Mouse (Mus musculus): ENCODE results near the gene Olfr1419. TPM values are rescaled to one million over a fixed set of nuclear protein-coding genes. Genes with fewer than 3 reads are reported as not detected.
"Not testable (repeated sequence)": the region's sequence is repeated elsewhere in the genome, so short reads cannot be mapped to it uniquely, and the experiment has no call there.

Olfr1419 gene
- not detected in 2 replicates for polyA plus RNA-seq (2012; rRNA removed)

DNA sequence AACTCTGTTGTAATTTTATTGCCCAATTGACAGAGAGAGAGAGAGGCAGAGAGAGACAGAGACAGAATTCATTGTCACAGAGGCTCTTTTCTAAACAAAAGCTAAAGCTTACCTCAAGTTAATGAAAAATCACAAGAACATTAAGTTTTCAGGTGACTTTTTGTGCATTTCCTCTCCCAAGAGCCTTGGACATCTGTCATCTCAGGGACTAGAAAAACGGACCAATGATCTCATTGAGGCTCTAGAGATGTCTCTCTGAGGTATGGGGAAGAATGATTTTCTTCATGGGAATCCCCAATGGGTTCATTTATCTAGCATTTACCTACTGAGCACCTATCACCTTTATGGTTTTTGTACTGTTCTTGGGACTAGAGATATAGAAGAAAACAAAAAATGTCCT, at the start of gene Olfr1419:
TSS of gene Olfr1419 (minus strand) at position 101 of the 400 bp plus-strand sequence.
- 23% methylated on average over 1 of the region's 1 CpGs for WGBS

GRCm38 (mm10) chr19:11922515-11922914, 47.6 kb upstream of the Olfr1419 start:
- not testable (repeated sequence) for DNase-seq (ENCODE audit: low read depth, low spot score)
- WGBS: 95% methylated on average over 2 of the region's 2 CpGs

More for the DNA sequence above, at the start of gene Olfr1419:
- no peak for DNase-seq (ENCODE audit: low read depth, low spot score)

- WGBS: 91% methylated on average over 1 of the region's 1 CpGs
- no peak for DNase-seq (ENCODE audit: low read depth, low spot score)
Measured at GRCm38 (mm10) chr19:11922068-11922467, 47.2 kb upstream of the Olfr1419 start.

DNA sequence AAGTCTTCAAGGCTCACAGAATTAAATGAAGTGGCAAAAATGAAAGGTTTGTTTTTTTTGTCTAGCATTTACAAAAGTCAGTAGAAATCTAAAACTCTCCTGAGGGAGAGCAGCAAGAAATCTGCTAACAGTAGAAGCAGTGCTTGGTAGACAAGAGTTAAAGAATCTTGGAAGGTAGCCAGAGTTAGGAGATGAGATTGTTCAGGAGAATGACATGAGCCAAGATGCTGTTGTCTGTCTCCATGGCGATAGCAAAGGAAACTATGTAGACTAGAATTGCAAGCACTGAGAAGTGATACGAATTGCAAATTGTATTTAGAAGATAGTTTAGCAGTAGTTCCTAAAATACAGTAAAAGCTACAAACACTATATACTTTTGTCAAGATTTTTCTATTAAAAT, 40.9 kb upstream of the Olfr1419 start:
- 11% methylated on average over 2 of the region's 2 CpGs for WGBS
- DNase-seq (ENCODE audit: low read depth, low spot score): no peak

DNA sequence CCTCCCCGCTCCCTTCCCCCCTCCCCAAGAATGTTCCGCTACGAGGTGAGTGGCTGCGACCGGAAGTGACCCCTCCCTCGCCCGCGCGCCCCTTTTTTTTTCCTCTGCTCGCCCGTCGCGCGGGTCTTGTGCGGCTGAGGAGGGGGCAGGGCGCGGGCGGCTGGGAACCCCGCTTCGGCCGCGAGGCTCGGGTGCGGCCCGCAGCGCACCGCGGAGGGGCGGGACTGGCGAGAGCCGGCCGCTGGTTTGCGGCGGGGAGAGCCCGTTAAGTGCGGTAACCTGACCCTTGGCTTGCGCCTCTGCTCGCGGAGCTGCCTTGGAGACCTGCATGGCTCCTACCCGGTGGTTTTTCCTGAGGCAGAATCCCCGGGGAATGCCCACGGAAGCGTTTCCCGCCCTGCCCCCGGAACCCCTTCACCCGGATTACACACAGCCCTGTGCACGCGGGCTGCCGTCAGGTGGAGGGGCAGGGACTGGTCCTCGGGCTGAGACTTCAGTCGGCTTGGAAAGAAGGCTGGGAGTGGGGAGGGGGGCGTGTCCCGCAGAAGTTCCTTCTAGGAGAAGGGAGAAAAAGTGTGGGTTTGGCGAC, 37.7 kb upstream of the Olfr1419 start:
- no peak for DNase-seq (ENCODE audit: low read depth, low spot score)

GRCm38 (mm10) chr19:11912037-11912532, 37.2 kb upstream of the Olfr1419 start, which contains the start of gene Patl1:
Gene Patl1 (plus strand): TSS chr19:11912399.
- WGBS: 1% methylated on average over 51 of the region's 53 CpGs
- DNase-seq (ENCODE audit: low read depth, low spot score): peak; percentile 92

More for the DNA sequence above, 37.7 kb upstream of the Olfr1419 start:
- WGBS: under 1% methylated on average over 49 of the region's 54 CpGs

DNA sequence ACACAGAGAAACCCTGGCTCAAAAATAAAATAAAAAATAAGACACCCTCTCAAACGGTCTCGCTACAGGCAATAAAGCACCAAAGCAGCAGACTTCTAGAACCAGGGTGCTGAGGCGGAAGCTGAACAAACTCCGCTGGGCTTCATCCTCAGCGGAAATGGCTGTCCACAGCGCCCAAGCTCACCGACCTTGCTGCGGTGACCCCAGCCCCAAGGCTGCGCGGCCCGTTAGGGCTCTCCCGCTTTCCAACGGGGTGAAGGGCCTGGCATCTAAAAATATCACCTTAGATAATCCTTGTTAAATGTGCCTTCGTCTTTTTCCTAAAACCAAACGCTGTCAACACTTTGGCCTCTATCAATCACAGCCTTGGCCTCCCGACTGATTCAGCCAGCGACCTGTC, 36.7 kb upstream of the Olfr1419 start:
- WGBS: 3% methylated on average over 17 of the region's 17 CpGs
- DNase-seq (ENCODE audit: low read depth, low spot score): no peak

DNA sequence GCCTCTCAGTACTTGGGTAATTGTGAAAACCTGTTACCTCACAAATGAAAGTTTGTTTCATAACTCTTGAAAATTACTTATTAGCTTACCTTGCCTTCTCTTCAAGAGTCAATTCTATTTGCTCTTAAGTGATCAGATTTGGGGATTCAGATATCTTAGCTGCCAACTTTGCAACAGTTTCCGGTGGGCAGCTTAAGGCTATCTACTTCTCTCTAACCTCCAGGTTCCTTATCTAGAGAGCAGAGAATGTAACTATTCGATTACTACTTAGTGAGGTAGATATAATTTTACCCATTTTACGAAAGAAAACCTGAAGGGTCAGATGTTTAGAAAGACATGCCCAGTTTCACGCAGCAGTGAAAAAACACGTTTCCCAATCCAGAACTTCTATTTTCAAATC, 36.1 kb upstream of the Olfr1419 start:
- no peak for DNase-seq (ENCODE audit: low read depth, low spot score)
- WGBS: 87% methylated on average over 5 of the region's 5 CpGs

- 13% methylated on average over 1 of the region's 1 CpGs for WGBS
- no peak for DNase-seq (ENCODE audit: low read depth, low spot score)
Measured at GRCm38 (mm10) chr19:11886265-11886664, 11.4 kb upstream of the Olfr1419 start, which contains the start of gene Olfr1420. Gene Olfr1420 (plus strand): TSS chr19:11886565.

DNA sequence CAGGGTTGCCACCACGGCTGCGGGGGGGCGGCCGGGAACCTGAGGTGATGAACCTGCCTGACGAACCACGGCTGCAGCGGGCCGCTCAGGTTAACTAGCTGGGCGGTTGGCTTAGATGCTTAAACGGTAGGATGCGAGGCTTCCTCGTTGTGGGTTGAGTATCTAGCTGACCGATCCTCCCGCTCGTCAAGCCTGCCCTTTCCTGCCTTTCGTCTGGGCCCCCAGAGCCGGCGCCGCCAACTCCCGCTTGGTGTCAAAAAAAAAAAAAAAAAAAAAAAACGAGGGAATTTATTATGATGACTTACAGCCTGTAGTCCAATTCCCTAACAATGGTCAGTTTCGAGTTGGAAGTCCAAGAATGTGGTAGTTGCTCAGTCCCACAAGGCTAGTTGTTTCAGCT, 3.5 kb upstream of the Olfr1419 start:
- 55% methylated on average over 22 of the region's 22 CpGs for WGBS
- not testable (repeated sequence) for DNase-seq (ENCODE audit: low read depth, low spot score)

DNA sequence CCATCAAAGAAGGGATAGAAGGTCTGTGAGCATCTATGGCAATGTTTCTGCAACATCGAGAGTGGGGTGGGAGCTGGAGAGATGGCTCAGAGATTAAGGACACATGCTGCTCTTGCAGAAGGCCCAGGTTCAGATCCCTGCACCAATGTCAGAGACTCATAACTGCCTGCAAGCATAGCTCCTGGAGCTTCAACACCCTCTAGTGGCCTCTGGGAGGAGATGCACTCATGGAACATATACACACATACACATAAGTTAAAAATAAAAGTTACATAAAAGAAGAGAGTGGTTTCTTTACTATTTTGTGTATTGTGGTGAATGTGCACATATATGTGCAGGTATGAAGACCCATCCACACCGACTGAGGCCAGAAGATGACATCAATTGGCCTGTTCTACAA, 7.1 kb downstream of the Olfr1419 start:
- 83% methylated on average over 2 of the region's 2 CpGs for WGBS
- no peak for DNase-seq (ENCODE audit: low read depth, low spot score)

- WGBS: 98% methylated on average over 1 of the region's 1 CpGs
- no peak for DNase-seq (ENCODE audit: low read depth, low spot score)
Measured at GRCm38 (mm10) chr19:11860966-11861365, 13.9 kb downstream of the Olfr1419 start, which contains the start of gene Olfr1418. Gene Olfr1418 (minus strand): TSS chr19:11861066.

DNA sequence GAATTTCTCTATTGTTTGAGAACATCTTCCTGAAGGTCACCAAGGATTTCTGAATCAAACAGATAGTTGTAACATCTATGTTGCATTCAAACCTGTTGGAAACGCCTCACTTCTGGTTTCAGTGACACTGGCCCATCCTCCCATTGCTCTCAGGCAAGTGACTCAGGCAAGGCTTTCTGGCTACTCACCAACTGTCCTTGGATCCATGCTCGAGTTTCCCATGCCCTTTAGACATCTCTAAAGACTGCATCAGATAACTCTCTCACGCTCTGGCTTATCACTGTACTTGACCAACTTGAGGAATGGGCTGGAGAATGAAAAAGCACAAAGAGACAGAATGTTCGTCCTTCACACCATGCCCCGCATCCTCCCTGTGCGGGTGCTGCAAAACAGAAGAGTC, 18.4 kb downstream of the Olfr1419 start:
- WGBS: 65% methylated on average over 6 of the region's 6 CpGs

GRCm38 (mm10) chr19:11854821-11855220, 20.1 kb downstream of the Olfr1419 start:
- no peak for DNase-seq (ENCODE audit: low read depth, low spot score)
- 88% methylated on average over 2 of the region's 2 CpGs for WGBS

More for the DNA sequence above, 18.4 kb downstream of the Olfr1419 start:
- DNase-seq (ENCODE audit: low read depth, low spot score): no peak

DNA sequence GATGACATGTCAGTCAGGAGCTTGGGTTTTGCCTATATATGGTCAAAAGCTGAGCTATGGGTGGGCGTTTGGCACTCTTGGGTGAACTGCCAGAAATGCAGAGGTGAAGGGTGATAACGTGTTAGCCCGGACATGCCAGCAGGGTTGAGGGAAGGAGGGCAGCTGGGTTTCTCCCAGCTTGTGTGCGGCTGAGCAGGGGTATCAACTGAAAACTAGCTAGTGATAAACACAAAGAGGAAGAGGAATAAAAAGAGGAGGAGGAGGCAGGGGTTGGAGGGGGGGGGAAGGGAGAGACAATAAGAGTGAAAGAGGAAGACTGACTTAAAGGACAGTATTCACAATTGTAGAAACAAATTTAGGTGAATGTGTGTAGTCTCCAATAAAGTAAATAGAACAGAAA, 22.3 kb downstream of the Olfr1419 start:
- 56% methylated on average over 4 of the region's 4 CpGs for WGBS
- no peak for DNase-seq (ENCODE audit: low read depth, low spot score)

DNA sequence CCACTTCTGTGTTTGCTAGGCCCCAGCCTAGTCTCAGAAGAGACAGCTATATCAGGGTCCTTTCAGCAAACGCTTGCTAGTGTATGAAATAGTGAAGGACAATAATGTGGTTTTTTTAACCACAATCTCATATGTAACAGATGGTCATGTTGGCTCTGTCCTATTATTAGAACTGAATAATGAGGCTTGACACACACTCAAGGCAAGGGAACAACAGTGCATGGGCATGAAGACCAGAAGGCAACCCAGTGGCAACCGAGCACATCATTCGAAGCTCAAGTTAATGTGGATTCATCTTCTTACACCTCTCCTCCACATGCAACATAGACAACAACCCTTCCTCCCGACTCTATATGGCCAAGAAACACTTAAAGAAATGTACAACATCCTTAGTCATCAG, 28.6 kb downstream of the Olfr1419 start:
- WGBS: 85% methylated on average over 4 of the region's 4 CpGs
- no peak for DNase-seq (ENCODE audit: low read depth, low spot score)

DNA sequence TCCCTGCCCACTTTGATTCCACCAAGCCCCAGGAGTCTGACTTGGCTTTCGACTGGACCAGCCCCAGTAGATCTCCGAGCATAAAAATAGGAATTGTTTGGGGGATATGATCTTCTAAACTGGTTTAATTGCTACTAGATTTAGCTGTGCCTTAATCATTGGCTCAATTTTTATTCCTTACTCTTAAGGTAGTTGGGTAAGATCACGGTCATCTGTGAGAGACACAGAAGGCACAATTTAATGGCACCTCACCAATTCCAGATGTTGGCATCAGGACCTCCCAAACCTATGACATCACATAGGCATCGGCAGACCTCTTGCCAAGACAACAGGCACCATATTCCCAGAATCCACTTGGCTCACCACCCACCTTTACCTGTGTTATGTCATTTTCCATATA, 35.8 kb downstream of the Olfr1419 start, which contains the start of gene Olfr1417:
TSS of gene Olfr1417 (minus strand) at position 101 of the 400 bp plus-strand sequence.
- no peak for DNase-seq (ENCODE audit: low read depth, low spot score)
- WGBS: 86% methylated on average over 4 of the region's 4 CpGs

- DNase-seq (ENCODE audit: low read depth, low spot score): no peak
- WGBS: 69% methylated on average over 4 of the region's 4 CpGs
Measured at GRCm38 (mm10) chr19:11823346-11824065, 51.4 kb downstream of the Olfr1419 start.

GRCm38 (mm10) chr19:11820211-11820610, 54.7 kb downstream of the Olfr1419 start:
- DNase-seq (ENCODE audit: low read depth, low spot score): no peak
- 23% methylated on average over 6 of the region's 6 CpGs for WGBS

DNA sequence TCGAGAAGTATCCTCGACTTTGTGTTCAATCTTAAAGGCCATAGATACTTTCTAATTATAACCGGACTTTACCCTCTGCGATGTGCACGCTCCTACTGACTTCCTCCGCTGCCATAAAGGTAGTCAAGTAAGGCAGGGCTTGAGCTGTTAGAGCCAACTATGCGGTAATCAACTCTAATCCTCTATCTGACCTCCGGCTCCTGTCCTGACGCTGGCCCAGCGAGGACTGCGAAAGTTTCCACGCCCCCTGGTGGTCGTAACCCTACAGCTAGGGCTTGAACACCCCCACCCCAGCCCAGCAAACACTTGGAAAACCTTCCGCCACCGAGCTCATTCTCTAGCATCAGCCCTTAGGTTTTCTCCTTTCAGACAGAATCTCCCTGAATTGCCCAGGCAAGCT, 55.1 kb downstream of the Olfr1419 start:
- DNase-seq (ENCODE audit: low read depth, low spot score): peak; percentile 65
- under 1% methylated on average over 15 of the region's 15 CpGs for WGBS
